Mouse (Mus musculus) heart, adult 8-10 months (tissue): ENCODE data around the gene Bcl2l2. TPM values are rescaled to one million over a fixed set of nuclear protein-coding genes. Genes with fewer than 3 reads are reported as not detected.

Source experiments
- DNase-seq: peaks from one replicate; pipeline ENCODE4 v3.0.0; 2022; ENCODE audit warnings: low spot score
- total RNA-seq, 4 experiments: library from RNA; stranded (reverse); gene quantifications; 2 replicates each; pipeline ENCODE4 v1.2.4; 2022

Bcl2l2 gene
- 10 to 100 TPM; 44.7 to 52.4 (median 45.5) TPM for total RNA-seq

GRCm38 (mm10) chr14:54883154-54884021 lies at the start of gene Bcl2l2, which contains the start of gene Gm20521:
TSS of gene Bcl2l2 (plus strand) at chr14:54883377.
TSS of gene Gm20521 (plus strand) at chr14:54883441.
- DNase-seq, result peak; percentile 75

DNA sequence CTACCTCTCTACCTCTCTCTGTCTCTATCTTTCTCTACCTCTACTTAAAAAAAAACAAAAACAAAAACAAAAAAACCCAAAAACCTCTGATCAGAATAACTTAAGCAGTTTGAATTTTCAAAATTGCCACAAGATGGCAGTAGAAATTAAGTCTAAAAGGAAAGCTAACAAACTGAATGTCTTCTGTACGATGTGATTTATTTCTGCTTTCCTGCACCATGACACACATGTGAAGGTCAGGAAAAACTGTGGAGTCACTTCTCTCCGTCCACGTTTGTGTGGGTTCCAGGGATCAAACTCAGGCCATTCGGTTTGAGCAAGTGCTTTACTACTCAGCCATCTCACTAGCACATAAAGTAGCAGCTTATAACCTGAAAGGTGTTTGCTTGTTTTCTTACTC lies 39.7 kb upstream of the Bcl2l2 start:
- peak; percentile 9 for DNase-seq

GRCm38 (mm10) chr14:54855726-54856125 lies 27.5 kb upstream of the Bcl2l2 start:
- DNase-seq, result no peak

DNA sequence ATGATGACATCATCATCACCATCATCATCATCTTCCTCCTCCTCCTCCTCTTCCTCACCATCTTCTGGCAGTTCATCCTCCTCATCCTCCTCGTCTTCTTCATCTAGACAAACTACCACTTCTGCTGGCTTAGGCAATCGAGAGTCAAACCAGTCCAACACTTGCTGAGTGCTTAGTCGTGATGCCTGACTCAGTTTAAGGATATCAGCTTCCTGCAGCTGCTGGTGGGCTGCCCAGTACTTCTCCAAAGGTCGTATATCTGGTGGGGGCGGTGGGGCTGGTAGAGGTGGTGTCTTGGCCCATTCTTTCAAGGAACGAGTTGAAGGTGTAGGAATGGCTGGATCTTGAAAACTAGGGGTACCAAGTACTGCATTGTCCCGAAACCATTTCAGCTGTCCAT lies 26.5 kb upstream of the Bcl2l2 start:
- no peak for DNase-seq

- no peak for DNase-seq
Observed at GRCm38 (mm10) chr14:54857891-54858290, 25.3 kb upstream of the Bcl2l2 start.

DNA sequence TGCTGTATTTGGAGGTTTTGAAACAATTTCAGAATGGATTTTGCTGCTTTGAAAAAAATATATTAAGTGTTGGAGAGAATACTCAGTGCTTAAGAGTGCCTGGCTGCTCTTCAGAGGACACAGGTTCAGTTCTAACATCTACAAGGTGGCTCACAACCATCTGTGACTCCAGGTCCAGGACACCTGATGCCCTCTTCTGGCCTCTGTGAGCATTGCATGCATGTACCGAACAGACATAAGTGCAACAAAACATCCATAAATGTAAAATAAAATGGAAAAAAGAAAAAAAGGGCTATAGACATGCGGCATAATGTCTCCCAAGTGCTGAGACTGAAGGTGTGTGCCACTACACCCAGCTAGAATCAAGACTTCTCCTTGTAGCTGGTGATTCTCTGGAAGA lies 22.7 kb upstream of the Bcl2l2 start:
- peak; percentile 48 for DNase-seq

DNA sequence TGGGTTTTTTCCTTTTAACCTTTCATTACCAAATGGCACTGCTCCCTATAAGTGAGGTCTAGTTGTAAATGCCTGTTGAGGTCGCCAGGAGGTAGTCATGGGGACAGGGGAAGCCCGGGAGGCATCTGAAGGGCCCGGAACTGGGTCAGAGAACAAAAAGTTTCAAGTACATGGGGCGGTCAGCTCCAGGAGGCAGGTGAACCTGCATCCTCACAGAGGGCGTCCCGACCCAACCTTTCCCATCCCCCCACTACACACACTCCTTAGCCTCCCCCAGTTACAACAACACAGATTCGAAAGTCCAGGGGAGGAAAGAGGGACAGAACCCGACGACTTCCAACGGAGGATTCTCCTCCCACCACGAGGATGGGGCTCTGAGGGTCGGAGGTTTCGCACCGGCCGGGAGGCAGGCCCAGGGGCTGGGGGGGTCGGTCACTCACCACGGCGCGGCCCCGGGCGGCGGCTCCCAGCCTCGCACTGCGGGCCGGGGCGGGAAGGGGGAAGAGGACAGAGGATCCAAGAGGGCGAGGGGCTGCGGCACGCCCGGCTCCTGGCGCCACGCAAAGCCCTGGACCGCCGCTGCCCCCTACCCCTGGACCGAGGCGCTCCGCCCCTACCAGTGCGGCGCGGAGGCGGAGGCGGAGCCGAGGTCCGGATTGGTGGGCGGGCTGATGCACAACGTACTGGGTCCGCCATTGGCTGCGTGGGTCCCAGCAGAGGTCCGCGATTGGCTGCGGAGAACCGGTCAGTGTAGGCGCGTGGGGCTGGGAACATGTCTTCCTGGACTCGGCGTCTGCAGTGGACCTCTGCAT lies 19.5 kb upstream of the Bcl2l2 start:
- DNase-seq, result peak; percentile 92

GRCm38 (mm10) chr14:54864313-54865036 lies 18.7 kb upstream of the Bcl2l2 start:
- DNase-seq, result no peak

DNA sequence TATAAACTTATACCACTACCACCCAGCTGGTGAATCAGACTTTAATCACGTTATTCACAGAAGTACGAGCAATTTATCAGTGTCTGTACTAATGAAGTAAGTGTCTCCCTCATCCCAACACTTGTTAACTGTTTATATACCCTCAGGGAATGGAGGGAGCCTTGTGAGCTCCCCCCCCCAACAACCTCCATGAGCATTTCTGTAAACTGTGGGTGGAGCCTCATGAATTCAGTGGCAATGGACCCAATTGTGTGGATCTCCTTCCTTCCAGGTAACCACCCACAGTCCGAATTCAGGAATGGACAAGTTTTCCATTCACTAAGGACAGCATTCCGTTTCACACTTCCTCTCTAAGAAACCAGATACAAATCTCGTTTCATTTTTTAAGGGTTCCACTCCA lies 17.6 kb upstream of the Bcl2l2 start:
- no peak for DNase-seq

GRCm38 (mm10) chr14:54866268-54866667 lies 16.9 kb upstream of the Bcl2l2 start:
- DNase-seq, result no peak

DNA sequence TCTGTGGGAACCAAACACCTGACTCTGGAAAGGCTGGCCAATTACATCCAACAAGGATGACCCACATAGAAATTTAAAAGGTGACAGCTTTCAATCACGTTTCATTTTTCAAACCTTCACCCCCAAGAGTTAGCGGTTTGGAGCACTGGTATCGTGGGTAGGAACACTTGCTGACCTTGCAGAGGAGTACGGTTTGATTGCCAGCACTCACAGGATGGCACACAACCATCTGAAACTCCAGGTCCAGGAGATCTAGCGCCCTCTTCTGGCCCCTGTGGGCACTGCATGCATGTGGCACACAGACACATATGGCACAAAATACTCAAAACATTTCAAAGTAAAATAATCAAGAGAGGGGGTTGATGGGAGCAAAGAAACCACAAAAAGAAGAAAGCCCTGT lies 16.2 kb upstream of the Bcl2l2 start:
- DNase-seq, result no peak

- DNase-seq, result no peak
Observed at GRCm38 (mm10) chr14:54868026-54868425, 15.2 kb upstream of the Bcl2l2 start.

DNA sequence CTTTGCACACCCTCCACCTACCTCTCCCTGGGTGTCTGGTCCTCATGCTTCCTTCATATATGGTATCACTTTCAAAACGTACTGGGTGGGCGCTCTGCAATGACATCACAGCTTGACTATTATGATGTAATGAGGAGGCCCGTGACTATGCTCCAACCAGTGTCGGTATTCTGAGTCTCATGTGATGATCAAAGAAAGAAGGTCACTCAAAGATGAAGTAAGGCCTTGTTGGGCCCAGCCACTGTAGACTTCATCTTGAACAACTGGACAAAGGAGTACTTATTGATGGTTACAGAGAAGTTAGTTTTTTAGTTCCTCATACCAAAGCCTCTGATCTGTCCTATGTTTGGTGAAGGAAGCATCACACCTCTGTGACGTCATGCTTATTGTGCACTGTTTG lies 12.3 kb upstream of the Bcl2l2 start, which contains the start of gene Homez:
TSS of gene Homez (minus strand) at position 101 of the 400 bp plus-strand sequence.
- no peak for DNase-seq

- no peak for DNase-seq
Observed at GRCm38 (mm10) chr14:54874165-54874564, 9.0 kb upstream of the Bcl2l2 start.

DNA sequence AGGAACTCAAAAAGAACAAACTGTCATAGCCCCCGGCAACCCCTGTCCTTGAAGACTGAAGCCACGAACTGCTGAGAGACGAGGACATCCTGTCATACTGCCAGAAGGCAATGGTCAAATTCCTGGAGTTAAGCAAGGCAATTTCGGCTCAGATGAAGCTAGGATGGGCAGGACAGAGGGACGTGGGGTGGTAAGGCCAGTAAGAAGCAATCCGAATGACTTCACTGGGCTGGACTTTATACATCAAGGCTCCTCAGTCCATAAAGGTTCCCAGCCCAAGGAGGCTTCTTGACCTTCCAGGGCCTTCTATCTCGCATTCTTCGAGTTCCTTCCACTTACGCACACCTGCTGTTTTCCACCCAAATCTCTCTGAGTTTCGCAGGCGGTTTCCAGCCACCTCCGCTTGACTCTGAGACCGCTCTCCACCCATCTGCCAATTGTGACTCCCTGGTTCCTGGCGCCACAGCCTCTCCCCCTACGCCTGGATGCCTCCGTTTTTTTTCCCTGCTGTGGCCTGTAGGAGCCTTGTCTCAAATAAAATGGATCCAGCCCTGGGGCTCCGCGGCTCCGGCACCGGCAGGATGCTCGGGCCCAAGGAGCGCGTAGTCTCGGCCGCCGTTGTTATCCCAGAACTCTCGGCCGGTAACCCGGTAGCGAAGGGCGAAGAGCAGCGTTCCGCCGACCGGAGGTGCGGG lies 7.2 kb upstream of the Bcl2l2 start:
- DNase-seq, result no peak

DNA sequence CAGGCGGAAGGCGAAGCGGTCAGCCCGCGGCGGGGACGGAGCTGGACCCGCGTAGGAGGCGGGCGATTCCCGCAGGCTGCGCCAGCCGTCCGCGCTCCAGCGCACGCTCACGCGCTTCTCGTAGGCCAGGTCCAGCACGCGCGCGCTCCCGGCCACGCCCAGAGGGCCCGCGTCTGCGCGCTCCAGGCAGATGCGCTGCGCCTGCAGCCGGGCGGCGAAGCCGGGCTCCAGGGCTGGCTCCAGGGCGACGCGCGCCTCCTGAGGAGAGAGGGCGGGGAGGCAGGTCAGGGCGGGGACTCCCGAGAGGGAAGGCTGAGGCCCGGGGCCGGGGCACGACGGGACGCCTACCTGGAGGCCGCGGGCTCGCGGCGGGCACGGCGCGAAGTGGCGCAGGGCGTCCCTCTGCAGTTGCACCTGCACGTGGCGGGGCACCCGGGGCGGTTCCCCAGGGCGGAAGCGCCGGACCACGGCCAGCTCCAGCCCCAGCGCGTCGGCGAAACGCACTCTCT lies 6.6 kb upstream of the Bcl2l2 start:
- DNase-seq, result peak; percentile 81

DNA sequence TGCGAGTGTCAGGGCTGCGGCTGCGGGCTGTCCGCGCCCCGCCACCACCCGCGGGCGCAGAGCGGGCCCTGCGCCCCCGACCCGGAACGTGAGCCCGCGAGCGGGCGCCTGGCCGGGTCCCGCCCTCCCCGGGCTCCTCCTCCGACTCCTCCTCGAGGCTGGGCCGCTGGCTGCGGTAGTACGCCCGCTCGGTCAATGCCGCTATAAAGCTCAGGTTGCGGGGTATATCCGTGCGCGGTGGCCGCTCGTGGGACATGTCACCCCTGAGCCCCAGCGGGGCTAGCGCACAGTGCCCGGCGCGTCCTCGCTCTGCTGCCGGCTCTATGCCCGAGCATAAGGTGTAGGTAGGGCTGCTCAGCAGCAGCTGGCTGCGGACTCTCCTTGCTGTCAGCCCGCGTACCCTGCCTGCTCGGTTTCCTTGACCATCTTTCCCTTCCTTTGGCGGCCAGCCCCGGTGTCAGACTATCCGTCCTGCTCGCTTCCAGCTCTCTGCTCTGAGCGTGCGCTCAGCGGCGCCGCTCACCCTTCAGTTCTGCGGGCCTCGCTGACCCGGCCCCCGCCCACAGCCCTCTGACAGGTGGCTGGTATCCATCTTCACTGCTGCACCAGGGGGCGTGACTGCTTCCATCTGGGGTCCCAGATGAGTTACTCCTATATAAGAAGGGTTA lies 6.0 kb upstream of the Bcl2l2 start, which contains the start of gene Ppp1r3e:
TSS of gene Ppp1r3e (minus strand) at position 503 of the 668 bp plus-strand sequence.
- DNase-seq, result peak; percentile 46

DNA sequence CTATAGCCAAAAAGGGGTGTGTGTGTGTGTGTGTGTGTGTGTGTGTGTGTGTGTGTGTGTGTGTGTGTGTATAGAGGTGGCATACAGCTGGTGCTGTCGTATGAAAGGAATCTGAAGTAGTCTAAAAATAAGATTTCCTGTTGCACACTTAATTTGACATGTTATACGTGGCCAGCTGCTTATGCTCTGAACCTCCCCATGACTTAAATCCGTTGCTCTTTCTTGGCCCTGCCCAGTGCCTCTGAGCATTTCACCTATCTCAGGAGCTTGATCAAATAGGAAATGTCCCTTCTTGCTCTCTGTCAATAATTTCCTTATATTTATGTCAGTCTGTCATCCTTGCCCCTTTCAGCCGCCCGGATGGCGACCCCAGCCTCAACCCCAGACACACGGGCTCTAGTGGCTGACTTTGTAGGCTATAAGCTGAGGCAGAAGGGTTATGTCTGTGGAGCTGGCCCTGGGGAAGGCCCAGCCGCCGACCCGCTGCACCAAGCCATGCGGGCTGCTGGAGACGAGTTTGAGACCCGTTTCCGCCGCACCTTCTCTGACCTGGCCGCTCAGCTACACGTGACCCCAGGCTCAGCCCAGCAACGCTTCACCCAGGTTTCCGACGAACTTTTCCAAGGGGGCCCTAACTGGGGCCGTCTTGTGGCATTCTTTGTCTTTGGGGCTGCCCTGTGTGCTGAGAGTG lies 990 bp downstream of the Bcl2l2 start:
- no peak for DNase-seq

- no peak for DNase-seq
Observed at GRCm38 (mm10) chr14:54885309-54885708, 2.1 kb downstream of the Bcl2l2 start.

DNA sequence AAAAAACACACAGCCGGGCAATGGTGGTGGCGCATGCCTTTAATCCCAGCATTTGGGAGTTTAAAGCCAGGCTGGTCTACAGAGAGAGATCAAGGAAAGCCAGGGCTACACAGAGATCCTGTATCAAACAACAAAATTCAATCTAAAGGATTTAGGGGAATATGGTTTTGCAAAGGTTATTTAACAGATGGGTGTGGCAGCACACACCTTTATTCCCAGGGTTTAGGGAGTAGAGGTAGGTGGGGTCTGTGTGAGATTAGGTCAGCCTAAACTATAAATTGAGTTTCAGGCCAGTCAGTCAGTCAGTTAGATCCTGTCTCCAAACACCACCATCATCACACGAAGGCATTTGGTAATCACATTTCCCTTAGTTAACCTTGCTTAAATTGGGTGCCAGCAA lies 9.0 kb downstream of the Bcl2l2 start, which contains the start of gene Pabpn1:
TSS of gene Pabpn1 (plus strand) at position 301 of the 400 bp plus-strand sequence.
- no peak for DNase-seq
